Mouse (Mus musculus) thymus, postnatal 25 days (tissue): ENCODE data around the gene Thsd4.

Experiments
- DNase-seq: peaks from one replicate; pipeline ENCODE4 v3.0.0; 2022

Gene Thsd4

GRCm38 (mm10) chr9:60259626-60260025, 262.2 kb downstream of the Thsd4 start:
- no peak for DNase-seq

- no peak for DNase-seq
Measured at GRCm38 (mm10) chr9:60251765-60252164, 270.1 kb downstream of the Thsd4 start.

GRCm38 (mm10) chr9:60250403-60250802, 271.4 kb downstream of the Thsd4 start:
- no peak for DNase-seq

- DNase-seq, result no peak
Measured at GRCm38 (mm10) chr9:60247998-60248397, 273.8 kb downstream of the Thsd4 start.

GRCm38 (mm10) chr9:60244943-60245342, 276.9 kb downstream of the Thsd4 start:
- peak; percentile 44 for DNase-seq

GRCm38 (mm10) chr9:60243503-60243902, 278.3 kb downstream of the Thsd4 start:
- DNase-seq, result peak; percentile 8

GRCm38 (mm10) chr9:60237667-60238066, 284.2 kb downstream of the Thsd4 start:
- peak; percentile 11 for DNase-seq

- DNase-seq, result no peak
Measured at GRCm38 (mm10) chr9:60236155-60236554, 285.7 kb downstream of the Thsd4 start.

- no peak for DNase-seq
Measured at GRCm38 (mm10) chr9:60234233-60235115, 287.4 kb downstream of the Thsd4 start.

GRCm38 (mm10) chr9:60231981-60232881, 289.6 kb downstream of the Thsd4 start:
- no peak for DNase-seq

GRCm38 (mm10) chr9:60229496-60229895, 292.4 kb downstream of the Thsd4 start:
- no peak for DNase-seq

GRCm38 (mm10) chr9:60227727-60228126, 294.1 kb downstream of the Thsd4 start:
- no peak for DNase-seq

GRCm38 (mm10) chr9:60226679-60227078, 295.2 kb downstream of the Thsd4 start:
- no peak for DNase-seq

GRCm38 (mm10) chr9:60226155-60226554, 295.7 kb downstream of the Thsd4 start:
- DNase-seq, result no peak

- no peak for DNase-seq
Measured at GRCm38 (mm10) chr9:60225453-60225852, 296.4 kb downstream of the Thsd4 start.

GRCm38 (mm10) chr9:60224039-60224695, 297.7 kb downstream of the Thsd4 start:
- no peak for DNase-seq

- DNase-seq, result no peak
Measured at GRCm38 (mm10) chr9:60220431-60220830, 301.4 kb downstream of the Thsd4 start.

- peak; percentile 1 for DNase-seq
Measured at GRCm38 (mm10) chr9:60218396-60218795, 303.4 kb downstream of the Thsd4 start.

- no peak for DNase-seq
Measured at GRCm38 (mm10) chr9:60216029-60216428, 305.8 kb downstream of the Thsd4 start.

GRCm38 (mm10) chr9:60213111-60213510, 308.7 kb downstream of the Thsd4 start:
- no peak for DNase-seq

GRCm38 (mm10) chr9:60208843-60209242, 313.0 kb downstream of the Thsd4 start:
- no peak for DNase-seq

- DNase-seq, result no peak
Measured at GRCm38 (mm10) chr9:60203141-60203540, 318.7 kb downstream of the Thsd4 start.

GRCm38 (mm10) chr9:60200436-60200835, 321.4 kb downstream of the Thsd4 start:
- no peak for DNase-seq
